Mouse (Mus musculus) liver, adult 2 months (tissue): ENCODE results near the gene Wwox. TPM values are rescaled to one million over a fixed set of nuclear protein-coding genes. Genes with fewer than 3 reads are reported as not detected.

Experiments used
- DNase-seq: peaks from one replicate; pipeline ENCODE4 v3.0.0-alpha.2; 2011; ENCODE audit warnings: low read depth, low spot score; ENCODE audit errors: extremely low read depth
- H3K27ac ChIP-seq: fragments of 200-500 bp; replicated peaks from 2 replicates; pipeline ENCODE4 v1.5.1; 2012; ENCODE audit warnings: low read depth, mild to moderate bottlenecking, control low read depth, inconsistent platforms, low read length; ENCODE audit not compliant: insufficient read depth
- H3K27me3 ChIP-seq: fragments of 200-500 bp; 2 replicates; pipeline ENCODE4 v1.6.1; 2012; ENCODE audit warnings: mild to moderate bottlenecking, moderate library complexity, low read length, inconsistent platforms; ENCODE audit not compliant: control insufficient read depth, insufficient read depth
- H3K36me3 ChIP-seq: fragments of 200-500 bp; 2 replicates; pipeline ENCODE4 v1.6.1; 2012; ENCODE audit warnings: low read length, inconsistent platforms; ENCODE audit not compliant: control insufficient read depth, insufficient read depth
- H3K4me1 ChIP-seq: fragments of 200-500 bp; 2 replicates; pipeline ENCODE4 v1.6.1; 2011; ENCODE audit warnings: low read length; ENCODE audit not compliant: control insufficient read depth, insufficient read depth
- H3K4me3 ChIP-seq: fragments of 200-500 bp; 2 replicates; pipeline ENCODE4 v1.5.1; 2011; ENCODE audit warnings: low read depth, mild to moderate bottlenecking, control low read depth, low read length, moderate library complexity; ENCODE audit not compliant: insufficient read depth
- H3K79me2 ChIP-seq: fragments of 200-500 bp; 2 replicates; pipeline ENCODE4 v1.6.1; 2012; ENCODE audit warnings: inconsistent platforms, mild to moderate bottlenecking, low read length, moderate library complexity; ENCODE audit not compliant: control insufficient read depth, insufficient read depth
- H3K9ac ChIP-seq: fragments of 200-500 bp; 2 replicates; pipeline ENCODE4 v1.6.1; 2012; ENCODE audit warnings: low read depth, mild to moderate bottlenecking, control low read depth, inconsistent platforms, low read length
- CTCF ChIP-seq: fragments of 200-500 bp; IDR thresholded peaks from 2 replicates; pipeline ENCODE4 v1.5.1; 2011; ENCODE audit warnings: low read depth, low read length, control low read depth
- POLR2A ChIP-seq: fragments of 200-500 bp; IDR thresholded peaks from 2 replicates; pipeline ENCODE4 v1.6.1; 2011; ENCODE audit warnings: low read length, control low read depth; ENCODE audit not compliant: insufficient read depth; ENCODE audit errors: extremely low read depth
- WGBS: fragments of 180-500 bp; shearing (Covaris S2); methylation state at CpG from one replicate; pipeline ENCODE4 v1.1.7; 2018; 5-methylcytosine and 5-hydroxymethylcytosine counted together
- polyA plus RNA-seq: library from polyadenylated mRNA; depleted of rRNA; stranded (reverse); fragments of >200 nt; gene quantifications from 2 replicates; pipeline ENCODE4 v1.2.3, GENCODE M21; 2012
- total RNA-seq: library from RNA; depleted of rRNA; stranded (reverse); fragments of >200 nt; gene quantifications from 2 replicates; pipeline ENCODE4 v1.2.3, GENCODE M21; 2014

Wwox gene
- total and polyA plus RNA-seq, 2 experiments = 7.2 to 10.0 TPM

- 84% methylated on average over 1 of the region's 1 CpGs for WGBS
- H3K9ac ChIP-seq = no peak overlapping the region
- no peak overlapping the region for H3K27ac ChIP-seq
- H3K79me2 ChIP-seq = no peaks in the 10 kb centered on the region
- H3K27me3 ChIP-seq = no peaks in the 10 kb centered on the region
- H3K36me3 ChIP-seq = no peaks in the 10 kb centered on the region
- H3K4me1 ChIP-seq = no peaks in the 10 kb centered on the region
- peak; percentile 15 for DNase-seq
- no peak overlapping the region for H3K4me3 ChIP-seq
- TF ChIP-seq CTCF (peak; percentile 37), POLR2A (no peak)
Measured at GRCm38 (mm10) chr8:114933248-114933647, 493.8 kb downstream of the Wwox start.

- Histone ChIP-seq H3K27ac (no peak overlapping the region), H3K9ac (no peak overlapping the region)
- WGBS = 83% methylated on average over 10 of the region's 10 CpGs
Measured at GRCm38 (mm10) chr8:114936887-114937286, 497.4 kb downstream of the Wwox start.

GRCm38 (mm10) chr8:114939338-114939737 is 499.9 kb downstream of the Wwox start:
- 92% methylated on average over 8 of the region's 8 CpGs for WGBS
- TF ChIP-seq POLR2A (no peak), CTCF (no peak)

More at GRCm38 (mm10) chr8:114936887-114937286, 497.4 kb downstream of the Wwox start:
- Histone ChIP-seq H3K36me3 (no peaks in the 10 kb centered on the region), H3K79me2 (no peaks in the 10 kb centered on the region), H3K4me1 (no peaks in the 10 kb centered on the region), H3K27me3 (no peaks in the 10 kb centered on the region), H3K4me3 (no peak overlapping the region)
- TF ChIP-seq CTCF = no peak
- no peak for TF ChIP-seq POLR2A
- DNase-seq = no peak

GRCm38 (mm10) chr8:114941096-114941495 is 501.6 kb downstream of the Wwox start:
- TF ChIP-seq CTCF (no peak), POLR2A (no peak)

More at GRCm38 (mm10) chr8:114939338-114939737, 499.9 kb downstream of the Wwox start:
- H3K79me2 ChIP-seq = no peaks in the 10 kb centered on the region
- no peak overlapping the region for H3K9ac ChIP-seq
- no peak overlapping the region for H3K4me3 ChIP-seq
- H3K4me1 ChIP-seq = no peaks in the 10 kb centered on the region
- H3K27ac ChIP-seq = no peak overlapping the region
- H3K27me3 ChIP-seq = no peaks in the 10 kb centered on the region
- no peak for DNase-seq
- no peaks in the 10 kb centered on the region for H3K36me3 ChIP-seq

GRCm38 (mm10) chr8:114941644-114942043 is 502.2 kb downstream of the Wwox start:
- no peaks in the 10 kb centered on the region for H3K4me1 ChIP-seq
- no peaks in the 10 kb centered on the region for H3K36me3 ChIP-seq
- no peak overlapping the region for H3K27ac ChIP-seq
- DNase-seq = no peak
- no peak overlapping the region for H3K4me3 ChIP-seq
- TF ChIP-seq POLR2A = no peak
- TF ChIP-seq CTCF = no peak
- no peaks in the 10 kb centered on the region for H3K27me3 ChIP-seq
- no peaks in the 10 kb centered on the region for H3K79me2 ChIP-seq
- H3K9ac ChIP-seq = no peak overlapping the region
- WGBS = 83% methylated on average over 9 of the region's 9 CpGs

More at GRCm38 (mm10) chr8:114941096-114941495, 501.6 kb downstream of the Wwox start:
- Histone ChIP-seq H3K4me1 (no peaks in the 10 kb centered on the region), H3K9ac (no peak overlapping the region), H3K4me3 (no peak overlapping the region), H3K79me2 (no peaks in the 10 kb centered on the region), H3K27me3 (no peaks in the 10 kb centered on the region), H3K36me3 (no peaks in the 10 kb centered on the region), H3K27ac (no peak overlapping the region)
- WGBS = 93% methylated on average over 5 of the region's 5 CpGs
- DNase-seq = no peak

- no peak overlapping the region for H3K27ac ChIP-seq
- no peak overlapping the region for H3K9ac ChIP-seq
- H3K4me1 ChIP-seq = no peaks in the 10 kb centered on the region
- 76% methylated on average over 6 of the region's 6 CpGs for WGBS
- H3K36me3 ChIP-seq = no peaks in the 10 kb centered on the region
- no peaks in the 10 kb centered on the region for H3K27me3 ChIP-seq
- no peak for TF ChIP-seq POLR2A
- no peak for TF ChIP-seq CTCF
- no peak overlapping the region for H3K4me3 ChIP-seq
- H3K79me2 ChIP-seq = no peaks in the 10 kb centered on the region
- DNase-seq = no peak
Measured at GRCm38 (mm10) chr8:114947921-114948320, 508.5 kb downstream of the Wwox start.
